Mouse (Mus musculus): ENCODE results near the gene Hps4.
"Not testable (repeated sequence)": the region's sequence is repeated elsewhere in the genome, so short reads cannot be mapped to it uniquely, and the experiment has no call there.

The Hps4 gene

GRCm38 (mm10) chr5:112342463-112343204 lies at the start of gene Hps4, which contains the start of gene Srrd:
TSS of gene Hps4 (plus strand) at chr5:112343083.
TSS of gene Srrd (minus strand) at chr5:112343040.
- DNase-seq (ENCODE audit: low read depth) = peak; percentile 77

- no peak for DNase-seq (ENCODE audit: low read depth)
These were observed 49.1 kb upstream of the Hps4 start for GRCm38 (mm10) chr5:112293800-112294199.

GRCm38 (mm10) chr5:112294696-112295095 lies 48.2 kb upstream of the Hps4 start:
- no peak for DNase-seq (ENCODE audit: low read depth)

GRCm38 (mm10) chr5:112295162-112295561 lies 47.7 kb upstream of the Hps4 start:
- DNase-seq (ENCODE audit: low read depth) = no peak

GRCm38 (mm10) chr5:112295564-112295963 lies 47.3 kb upstream of the Hps4 start:
- DNase-seq (ENCODE audit: low read depth) = no peak

GRCm38 (mm10) chr5:112296404-112297181 lies 46.3 kb upstream of the Hps4 start:
- DNase-seq (ENCODE audit: low read depth) = no peak

GRCm38 (mm10) chr5:112297257-112297656 lies 45.6 kb upstream of the Hps4 start:
- DNase-seq (ENCODE audit: low read depth) = no peak

- DNase-seq (ENCODE audit: low read depth) = no peak
These were observed 44.5 kb upstream of the Hps4 start for GRCm38 (mm10) chr5:112298226-112298988.

GRCm38 (mm10) chr5:112299399-112299798 lies 43.5 kb upstream of the Hps4 start:
- DNase-seq (ENCODE audit: low read depth) = no peak

- DNase-seq (ENCODE audit: low read depth) = no peak
These were observed 42.8 kb upstream of the Hps4 start for GRCm38 (mm10) chr5:112300112-112300511.

- DNase-seq (ENCODE audit: low read depth) = no peak
These were observed 42.1 kb upstream of the Hps4 start for GRCm38 (mm10) chr5:112300721-112301308.

GRCm38 (mm10) chr5:112301694-112302093 lies 41.2 kb upstream of the Hps4 start:
- DNase-seq (ENCODE audit: low read depth) = no peak

GRCm38 (mm10) chr5:112302310-112302709 lies 40.6 kb upstream of the Hps4 start:
- no peak for DNase-seq (ENCODE audit: low read depth)

- no peak for DNase-seq (ENCODE audit: low read depth)
These were observed 37.0 kb upstream of the Hps4 start for GRCm38 (mm10) chr5:112305842-112306241.

GRCm38 (mm10) chr5:112313222-112313885 lies 29.5 kb upstream of the Hps4 start:
- no peak for DNase-seq (ENCODE audit: low read depth)

GRCm38 (mm10) chr5:112316468-112316867 lies 26.4 kb upstream of the Hps4 start:
- no peak for DNase-seq (ENCODE audit: low read depth)

GRCm38 (mm10) chr5:112317328-112317727 lies 25.6 kb upstream of the Hps4 start:
- no peak for DNase-seq (ENCODE audit: low read depth)

GRCm38 (mm10) chr5:112319343-112319742 lies 23.5 kb upstream of the Hps4 start:
- not testable (repeated sequence) for DNase-seq (ENCODE audit: low read depth)

- DNase-seq (ENCODE audit: low read depth) = no peak
These were observed 22.5 kb upstream of the Hps4 start for GRCm38 (mm10) chr5:112320379-112320778.

- no peak for DNase-seq (ENCODE audit: low read depth)
These were observed 21.9 kb upstream of the Hps4 start for GRCm38 (mm10) chr5:112320936-112321335.

- DNase-seq (ENCODE audit: low read depth) = no peak
These were observed 21.5 kb upstream of the Hps4 start for GRCm38 (mm10) chr5:112321376-112321775.

- DNase-seq (ENCODE audit: low read depth) = no peak
These were observed 19.6 kb upstream of the Hps4 start for GRCm38 (mm10) chr5:112323246-112323645.

Measured in c-Kit-positive CD71-negative TER-119-negative erythroid progenitor cells, embryonic 14.5 days (primary cell).